Mouse (Mus musculus): ENCODE results near the gene Ly86. TPM values are rescaled to one million over a fixed set of nuclear protein-coding genes. Genes with fewer than 3 reads are reported as not detected.

Ly86 gene
- total RNA-seq, 2 experiments from 2014 or later, result 3.6 to 4.5 TPM

- no peak for DNase-seq (ENCODE audit: low spot score in 2 of 2)
These were observed 86.7 kb downstream of the Ly86 start for GRCm38 (mm10) chr13:37431707-37432106.

- DNase-seq (ENCODE audit: low spot score in 2 of 2), result no peak
These were observed 87.6 kb downstream of the Ly86 start for GRCm38 (mm10) chr13:37432653-37433052.

- no peak for DNase-seq (ENCODE audit: low spot score in 2 of 2)
These were observed 88.1 kb downstream of the Ly86 start for GRCm38 (mm10) chr13:37433142-37433541.

GRCm38 (mm10) chr13:37433730-37434129 lies 88.7 kb downstream of the Ly86 start:
- DNase-seq (ENCODE audit: low spot score in 2 of 2), result no peak

DNA sequence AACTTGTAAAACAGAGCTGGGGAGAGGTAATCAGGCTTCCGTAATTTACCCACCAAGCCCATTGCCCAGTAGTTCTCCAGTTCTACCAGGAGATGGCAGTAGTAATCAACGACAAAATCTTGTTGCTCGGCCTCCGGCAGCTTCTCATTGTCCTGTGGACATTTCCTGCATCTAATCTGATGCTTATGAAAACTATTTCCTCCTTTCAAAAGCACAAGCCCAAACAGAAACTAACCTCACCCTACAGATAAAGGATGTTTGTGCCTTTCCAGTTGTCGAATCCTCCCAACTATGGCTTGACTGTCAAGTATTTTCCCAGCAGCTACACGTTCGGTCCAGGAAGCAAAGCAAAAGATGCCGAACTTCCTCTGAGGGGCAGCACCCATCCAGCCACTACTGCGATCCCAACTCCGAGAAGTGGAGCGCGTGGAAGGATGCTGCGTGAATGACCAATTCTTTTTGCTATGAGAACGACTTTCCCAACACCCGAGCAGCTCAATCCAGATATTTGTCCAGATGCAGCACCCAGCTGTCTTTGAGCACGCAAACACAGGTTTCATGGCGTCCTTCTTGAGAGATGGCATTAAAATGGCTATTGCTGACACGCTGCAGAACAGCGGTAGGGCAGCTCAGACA lies 89.2 kb downstream of the Ly86 start:
- DNase-seq (ENCODE audit: low spot score in 2 of 2), result no peak

DNA sequence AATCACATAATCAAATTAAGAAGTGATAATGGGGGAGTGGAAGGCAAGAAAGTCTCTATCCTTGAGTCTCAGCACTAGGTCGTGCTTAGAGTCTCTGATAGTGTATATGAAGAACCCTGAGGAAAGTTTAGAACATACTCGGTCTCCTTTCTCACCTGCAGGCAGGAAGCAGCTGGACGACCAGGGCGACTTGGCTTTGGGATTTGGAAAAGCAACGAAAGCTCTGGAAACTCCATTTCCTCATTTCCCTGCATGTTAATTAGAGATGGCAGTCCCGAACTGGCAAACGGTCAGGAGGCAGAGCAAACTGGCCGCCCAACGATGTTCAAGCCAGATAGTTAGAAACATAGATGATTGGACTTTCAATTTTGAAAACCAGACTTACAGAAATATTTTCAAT lies 89.8 kb downstream of the Ly86 start:
- no peak for DNase-seq (ENCODE audit: low spot score in 2 of 2)

DNA sequence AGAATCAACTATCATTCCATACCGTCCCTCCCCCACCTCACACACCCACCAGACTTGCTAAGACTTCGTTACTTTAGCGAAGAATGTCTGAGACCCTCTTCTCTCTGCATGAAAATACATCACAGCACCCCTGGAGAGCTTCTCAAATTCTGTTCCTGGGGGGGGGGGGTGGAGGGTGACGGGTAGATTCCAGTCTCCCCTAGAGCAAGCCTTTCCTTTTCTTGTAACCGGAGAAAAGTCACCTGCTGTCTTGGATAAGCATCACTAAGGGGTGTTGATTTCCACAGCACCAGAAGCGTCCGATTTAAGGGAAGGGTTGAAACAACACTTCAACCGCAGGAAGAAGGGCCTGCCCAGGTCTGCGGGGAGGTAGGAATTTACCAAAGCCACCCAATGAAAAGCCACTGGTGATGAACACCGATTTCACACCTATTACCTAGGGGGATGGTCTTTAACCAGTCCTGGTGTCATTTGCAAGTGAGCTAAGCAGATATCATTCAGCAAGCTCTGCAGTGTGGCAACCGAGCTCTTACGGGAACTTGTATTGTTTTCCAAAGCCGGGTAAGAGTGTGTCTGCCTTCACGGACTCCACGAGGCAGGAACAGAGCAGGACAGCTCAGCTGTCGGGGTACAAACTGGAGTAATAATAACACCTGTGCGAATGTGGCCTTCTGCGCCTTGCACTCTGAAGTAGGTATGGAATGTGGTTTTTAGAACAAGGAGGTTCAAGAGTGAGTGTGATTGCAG lies 91.4 kb downstream of the Ly86 start:
- DNase-seq (ENCODE audit: low spot score in 2 of 2), result no peak

DNA sequence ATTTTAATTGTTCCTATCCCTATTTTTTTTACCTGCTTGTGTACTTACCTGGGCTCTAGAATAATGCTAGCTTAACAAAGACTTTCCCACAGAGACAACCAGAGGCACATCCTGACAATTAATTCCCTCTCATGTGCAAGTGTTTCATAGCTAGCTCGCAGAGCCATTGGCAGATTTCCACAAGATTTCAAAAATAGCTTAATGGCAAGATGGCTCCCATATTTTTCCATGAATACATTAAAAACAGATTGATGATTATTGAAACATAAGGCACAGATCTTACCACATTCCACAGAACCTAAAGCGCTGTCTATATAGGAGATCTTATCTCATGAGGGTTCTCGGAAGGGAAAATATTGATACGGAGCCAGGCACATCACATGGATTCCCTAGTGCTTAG lies 93.8 kb downstream of the Ly86 start:
- no peak for DNase-seq (ENCODE audit: low spot score in 2 of 2)

DNA sequence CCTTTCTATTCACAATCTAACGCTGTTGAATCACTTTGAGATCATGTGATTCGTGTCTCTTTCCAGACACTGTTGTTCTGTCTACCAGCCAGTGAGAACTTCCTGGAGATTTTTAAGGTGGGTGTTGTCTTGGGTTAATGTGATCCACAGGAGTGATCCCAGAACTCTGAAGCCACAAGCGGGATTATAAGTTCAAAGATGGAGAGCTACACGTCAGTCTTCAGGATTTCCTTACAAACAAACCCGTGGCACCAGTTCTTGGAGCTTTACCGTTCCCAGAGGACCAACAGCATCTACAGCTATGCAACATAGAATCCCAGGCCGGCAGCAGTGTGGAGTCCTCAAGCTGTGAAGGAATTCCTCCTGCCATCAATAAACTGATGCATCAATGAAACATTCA lies 94.5 kb downstream of the Ly86 start:
- no peak for DNase-seq (ENCODE audit: low spot score in 2 of 2)

GRCm38 (mm10) chr13:37439941-37440340 lies 94.9 kb downstream of the Ly86 start:
- DNase-seq (ENCODE audit: low spot score in 2 of 2), result no peak

GRCm38 (mm10) chr13:37440593-37441307 lies 95.7 kb downstream of the Ly86 start:
- no peak for DNase-seq (ENCODE audit: low spot score in 2 of 2)

- no peak for DNase-seq (ENCODE audit: low spot score in 2 of 2)
These were observed 97.0 kb downstream of the Ly86 start for GRCm38 (mm10) chr13:37442058-37442457.

GRCm38 (mm10) chr13:37442531-37442930 lies 97.5 kb downstream of the Ly86 start:
- no peak for DNase-seq (ENCODE audit: low spot score in 2 of 2)

DNA sequence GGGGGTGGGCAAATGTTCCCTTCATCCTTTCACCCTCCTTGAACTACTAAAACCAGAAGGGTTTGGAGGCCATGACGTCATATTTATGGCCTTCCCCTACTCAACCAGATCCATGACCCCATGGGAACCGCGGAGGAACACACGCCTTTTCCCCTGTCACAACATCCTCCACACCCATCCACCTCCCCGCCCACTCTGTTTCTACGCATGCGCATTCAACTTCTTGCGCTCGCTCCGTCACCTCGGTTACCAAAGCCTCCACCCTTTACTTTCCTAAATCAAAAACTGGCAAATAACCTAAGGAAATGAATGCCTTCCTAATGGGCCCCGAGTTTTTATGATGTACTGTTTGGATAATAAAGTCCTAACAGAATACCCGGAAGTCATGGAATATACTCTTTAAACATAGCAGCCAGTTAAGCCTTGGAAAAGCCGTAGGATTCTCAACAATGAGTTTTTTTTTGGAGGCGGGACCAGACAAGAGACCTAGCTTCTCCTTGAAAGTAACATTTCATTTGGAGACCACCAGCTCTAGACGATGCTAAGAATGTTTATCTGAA lies 101.8 kb downstream of the Ly86 start:
- DNase-seq (ENCODE audit: low spot score in 2 of 2), result no peak

DNA sequence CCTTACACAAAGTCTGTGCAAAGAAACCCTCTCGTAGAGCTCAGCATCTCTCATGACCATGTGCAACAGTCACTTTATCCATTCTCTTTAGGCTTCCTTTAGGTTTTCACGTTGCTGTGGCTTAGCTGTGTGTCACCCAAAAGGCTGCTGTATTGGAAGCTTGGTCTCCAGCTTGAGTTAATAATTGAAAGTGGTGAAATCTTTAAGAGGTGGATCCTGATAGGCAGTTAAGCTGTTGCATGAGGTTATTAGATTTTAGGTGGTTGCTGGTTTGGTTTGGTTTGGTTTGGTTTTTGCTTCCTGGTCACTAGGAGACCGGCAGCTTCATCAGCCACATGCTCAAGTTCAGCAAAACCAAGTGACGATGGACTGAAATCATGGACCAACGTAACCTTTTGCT lies 106.0 kb downstream of the Ly86 start:
- DNase-seq (ENCODE audit: low spot score in 2 of 2), result no peak

DNA sequence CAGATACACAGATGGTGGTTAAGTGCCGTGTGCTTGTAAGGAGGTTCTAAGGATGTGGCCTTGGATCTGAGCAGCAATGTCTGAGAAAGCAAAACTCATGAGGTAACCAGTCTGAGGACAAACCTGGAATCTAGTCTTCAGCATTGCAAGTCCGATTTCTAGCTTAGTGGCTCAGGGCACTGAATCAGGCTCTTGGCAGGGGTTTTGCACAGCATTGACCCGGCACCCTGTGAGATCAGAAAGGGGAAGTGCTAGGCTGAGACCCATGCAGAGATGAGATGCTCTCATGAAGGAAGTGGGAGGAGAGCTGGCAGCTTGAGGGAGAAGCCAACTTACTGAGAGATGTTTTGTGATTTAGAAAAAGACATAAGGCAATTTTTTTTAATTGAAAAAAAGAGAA lies 106.5 kb downstream of the Ly86 start:
- DNase-seq (ENCODE audit: low spot score in 2 of 2), result no peak

GRCm38 (mm10) chr13:37452022-37452941 lies 107.3 kb downstream of the Ly86 start:
- no peak for DNase-seq (ENCODE audit: low spot score in 2 of 2)

- peak; percentile 39 to 71 for DNase-seq (ENCODE audit: low spot score in 2 of 2)
These were observed 108.2 kb downstream of the Ly86 start for GRCm38 (mm10) chr13:37453203-37453602.

GRCm38 (mm10) chr13:37454356-37454755 lies 109.3 kb downstream of the Ly86 start:
- DNase-seq (ENCODE audit: low spot score in 2 of 2), result no peak

- DNase-seq (ENCODE audit: low spot score in 2 of 2), result no peak
These were observed 110.6 kb downstream of the Ly86 start for GRCm38 (mm10) chr13:37455561-37455960.

Data from adrenal gland, postnatal 4 days (tissue).